Mouse (Mus musculus) CH12.LX (cell line): ENCODE measurements at regions not wholly inside any gene's neighbourhood (a gene's known extent, or its start where the extent isn't known, plus 50 kb on each side); places are given as distances from the start of the nearest gene placed in this dataset.

Experiments
- DNase-seq: peaks from one replicate; pipeline ENCODE4 v3.0.0-alpha.2; 2013; ENCODE audit errors: extremely low read depth
- H3K27ac ChIP-seq: 2 replicates; pipeline ENCODE4 v1.5.1; 2012; ENCODE audit warnings: low read depth, mild to moderate bottlenecking, control low read depth, moderate library complexity; ENCODE audit not compliant: insufficient read depth
- H3K27me3 ChIP-seq: replicated peaks from 2 replicates; pipeline ENCODE3; 2012; ENCODE audit warnings: inconsistent platforms
- H3K36me3 ChIP-seq, 2 experiments: replicated peaks in 1 of 2; 2 replicates each; pipeline versions ENCODE3 to v1.6.1; 2012; ENCODE audit warnings: inconsistent platforms in 1 of 2, low read length in 1 of 2, mild to moderate bottlenecking in 1 of 2, mixed read lengths in 1 of 2, moderate library complexity in 1 of 2; ENCODE audit not compliant: control insufficient read depth in 1 of 2, insufficient read depth in 1 of 2
- H3K4me1 ChIP-seq, 2 experiments: 2 replicates each; pipeline ENCODE4 v1.6.1; 2012; ENCODE audit warnings: inconsistent platforms in 1 of 2, moderate library complexity in 1 of 2; ENCODE audit not compliant: insufficient read depth in 2 of 2, control insufficient read depth in 1 of 2
- H3K4me2 ChIP-seq: 2 replicates; pipeline ENCODE4 v1.6.1; 2012; ENCODE audit warnings: low read depth, mild to moderate bottlenecking, control low read depth; ENCODE audit not compliant: poor library complexity, insufficient read depth, severe bottlenecking
- H3K4me3 ChIP-seq, 3 experiments: fragments of 150-350 bp in 1 of 3; sonication (generic) in 1 of 3; replicated peaks in 1 of 3; 2 replicates each; pipeline versions ENCODE3 to v1.5.1; 2011 to 2012; ENCODE audit warnings: low read depth in 2 of 3, low read length in 2 of 3, mild to moderate bottlenecking in 2 of 3, moderate library complexity in 2 of 3, control low read depth in 1 of 3, improper control_type of control experiment in 1 of 3, inconsistent platforms in 1 of 3, mixed read lengths in 1 of 3; ENCODE audit not compliant: poor library complexity in 1 of 3
- H3K79me2 ChIP-seq: replicated peaks from 2 replicates; pipeline ENCODE4 v1.6.1; 2012; ENCODE audit warnings: mild to moderate bottlenecking, moderate library complexity; ENCODE audit not compliant: control insufficient read depth, poor library complexity, insufficient read depth, severe bottlenecking; ENCODE audit errors: extremely low read depth
- H3K9ac ChIP-seq: 2 replicates; pipeline ENCODE4 v1.6.1; 2012; ENCODE audit warnings: low read depth, mild to moderate bottlenecking, control low read depth, moderate library complexity; ENCODE audit not compliant: insufficient read depth
- H3K9me3 ChIP-seq: replicated peaks from 2 replicates; pipeline ENCODE3; 2012; ENCODE audit warnings: low read length, inconsistent platforms, mixed read lengths
- BHLHE40 ChIP-seq: IDR thresholded peaks from 2 replicates; pipeline ENCODE4 v1.6.1; 2011; ENCODE audit warnings: mild to moderate bottlenecking, low read depth, low read length, improper control_type of control experiment
- CHD1 ChIP-seq: IDR thresholded peaks from 2 replicates; pipeline ENCODE4 v1.6.1; 2012; ENCODE audit warnings: low read depth, low read length, improper control_type of control experiment, inconsistent platforms
- ELF1 ChIP-seq: IDR thresholded peaks from 2 replicates; pipeline ENCODE4 v1.6.1; 2014; ENCODE audit warnings: low read depth, mild to moderate bottlenecking, inconsistent platforms, low read length, improper control_type of control experiment
- EP300 ChIP-seq: IDR thresholded peaks from 2 replicates; pipeline ENCODE4 v1.6.1; 2011; ENCODE audit warnings: low read length, improper control_type of control experiment
- IRF4 ChIP-seq: IDR thresholded peaks from 2 replicates; pipeline ENCODE4 v1.6.1; 2014; ENCODE audit warnings: low read depth, mild to moderate bottlenecking, inconsistent platforms, low read length, improper control_type of control experiment
- MAFK ChIP-seq: IDR thresholded peaks from 2 replicates; pipeline ENCODE4 v1.6.1; 2011; ENCODE audit warnings: low read length, improper control_type of control experiment; ENCODE audit not compliant: insufficient replicate concordance
- MAX ChIP-seq: IDR thresholded peaks from 2 replicates; pipeline ENCODE4 v1.6.1; 2011; ENCODE audit warnings: low read length, improper control_type of control experiment
- MAZ ChIP-seq: IDR thresholded peaks from 2 replicates; pipeline ENCODE4 v1.6.1; 2012; ENCODE audit warnings: low read depth, mild to moderate bottlenecking, inconsistent platforms, low read length, improper control_type of control experiment, moderate library complexity
- MEF2A ChIP-seq: IDR thresholded peaks from 2 replicates; pipeline ENCODE4 v1.6.1; 2014; ENCODE audit warnings: low read depth, mild to moderate bottlenecking, inconsistent platforms, low read length, improper control_type of control experiment, borderline replicate concordance
- MXI1 ChIP-seq: IDR thresholded peaks from 2 replicates; pipeline ENCODE4 v1.6.1; 2011; ENCODE audit warnings: mild to moderate bottlenecking, low read depth, low read length, improper control_type of control experiment
- MYC ChIP-seq: IDR thresholded peaks from 2 replicates; pipeline ENCODE4 v1.6.1; 2011; ENCODE audit warnings: low read depth, mild to moderate bottlenecking, improper control_type of control experiment, low read length
- NELFE ChIP-seq: IDR thresholded peaks from 2 replicates; pipeline ENCODE4 v1.6.1; 2011; ENCODE audit warnings: low read depth, low read length, improper control_type of control experiment
- PAX5 ChIP-seq: IDR thresholded peaks from 2 replicates; pipeline ENCODE4 v1.6.1; 2012; ENCODE audit warnings: low read length, inconsistent platforms, mixed read lengths
- POLR2A ChIP-seq: IDR thresholded peaks from 2 replicates; pipeline ENCODE4 v1.6.1; 2011; ENCODE audit warnings: low read depth, mild to moderate bottlenecking, improper control_type of control experiment, low read length
- POLR2AphosphoS2 ChIP-seq: IDR thresholded peaks from 2 replicates; pipeline ENCODE4 v1.6.1; 2011; ENCODE audit warnings: low read depth, low read length, improper control_type of control experiment
- RAD21 ChIP-seq: IDR thresholded peaks from 2 replicates; pipeline ENCODE4 v1.6.1; 2011; ENCODE audit warnings: low read depth, mild to moderate bottlenecking, low read length, improper control_type of control experiment, moderate library complexity
- RCOR1 ChIP-seq: conservative IDR thresholded peaks from 2 replicates; pipeline ENCODE4 v1.6.1; 2012; ENCODE audit warnings: low read depth, mild to moderate bottlenecking, inconsistent platforms, low read length, improper control_type of control experiment
- SMC3 ChIP-seq: IDR thresholded peaks from 2 replicates; pipeline ENCODE4 v1.6.1; 2011; ENCODE audit warnings: low read depth, low read length, improper control_type of control experiment
- TBP ChIP-seq: conservative IDR thresholded peaks from 2 replicates; pipeline ENCODE4 v1.6.1; 2011; ENCODE audit warnings: low read depth, low read length, improper control_type of control experiment
- UBTF ChIP-seq: IDR thresholded peaks from 2 replicates; pipeline ENCODE4 v1.6.1; 2012; ENCODE audit warnings: low read depth, mild to moderate bottlenecking, inconsistent platforms, low read length, improper control_type of control experiment, moderate library complexity
- USF1 ChIP-seq: IDR thresholded peaks from 2 replicates; pipeline ENCODE4 v1.6.1; 2014; ENCODE audit warnings: low read depth, mild to moderate bottlenecking, inconsistent platforms, low read length, improper control_type of control experiment
- ZC3H11A ChIP-seq: IDR thresholded peaks from 2 replicates; pipeline ENCODE4 v1.6.1; 2012; ENCODE audit warnings: low read depth, mild to moderate bottlenecking, inconsistent platforms, low read length, improper control_type of control experiment
- ZKSCAN1 ChIP-seq: IDR thresholded peaks from 2 replicates; pipeline ENCODE4 v1.6.1; 2012; ENCODE audit warnings: low read depth, inconsistent platforms, low read length, improper control_type of control experiment, borderline replicate concordance
- ZNF384 ChIP-seq: IDR thresholded peaks from 2 replicates; pipeline ENCODE4 v1.6.1; 2012; ENCODE audit warnings: low read depth, low read length, improper control_type of control experiment, inconsistent platforms
- dilution Hi-C: fragments of 300-500 bp; cut with MboI; formaldehyde crosslinking; loops from 2 replicates; pipeline ENCODE4 v1.14.3; 2020; ENCODE audit warnings: low sequenced_read_pairs; ENCODE audit not compliant: extremely low pct_unique_long_range_greater_than_20kb, extremely low pct_ligation_motif_present
- in situ Hi-C: fragments of 300-500 bp; cut with MboI; formaldehyde crosslinking; loops from 3 replicates; pipeline ENCODE4 v1.14.3; 2019; ENCODE audit warnings: low sequenced_read_pairs, low pct_ligation_motif_present, low pct_unique_long_range_greater_than_20kb, mixed read lengths

DNA sequence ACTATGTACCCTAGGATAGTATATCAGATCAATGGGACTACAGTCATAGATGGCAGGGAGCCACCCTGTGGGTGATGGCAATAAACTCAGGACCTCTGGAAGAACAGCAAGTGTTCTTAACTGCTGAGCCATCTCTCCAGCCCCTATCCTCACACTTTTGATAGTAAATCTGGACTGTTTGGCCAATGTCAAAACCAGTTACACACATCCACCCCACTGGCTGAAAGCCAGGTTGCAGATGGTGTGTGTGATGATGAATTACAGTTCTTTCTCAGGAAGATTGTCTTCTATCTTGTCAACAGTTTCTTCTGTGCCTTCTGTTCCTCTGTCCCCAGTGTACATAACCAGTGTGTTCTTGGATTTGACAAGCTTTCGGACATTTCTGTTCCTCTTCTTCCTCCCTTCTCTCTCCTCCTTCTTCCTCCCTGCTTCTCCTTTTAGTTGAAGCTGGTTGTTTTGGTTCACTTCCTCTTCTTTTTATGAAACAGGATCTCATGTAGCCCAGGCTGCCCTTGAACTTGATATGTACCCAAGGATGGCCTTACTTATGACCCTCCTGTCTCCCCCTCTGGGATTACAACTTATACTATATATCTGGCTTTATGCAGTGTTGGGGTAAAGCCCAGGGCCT, 143.3 kb upstream of the Eif4g2 start:
- Histone ChIP-seq H3K4me3 (no peak overlapping the region), H3K4me1 (peaks cover 0 to 5% of the 10 kb centered on the region in 2 experiments; a peak in 1 of 4 replicates), H3K4me2 (no peak overlapping the region), H3K79me2 (no peaks in the 10 kb centered on the region; the same call in 1 of the 2 replicates), H3K27me3 (no peaks in the 10 kb centered on the region), H3K9ac (no peak overlapping the region), H3K36me3 (no peaks in the 10 kb centered on the region), H3K27ac (no peak overlapping the region), H3K9me3 (peaks cover 3% of the 10 kb centered on the region)
- TF ChIP-seq ELF1, result no peak
- no peak for TF ChIP-seq MXI1
- no peak for TF ChIP-seq ZC3H11A
- TF ChIP-seq CHD1, result no peak
- no peak for TF ChIP-seq RAD21
- no peak for TF ChIP-seq MAX
- TF ChIP-seq MAFK, result no peak
- no peak for TF ChIP-seq IRF4
- no peak for TF ChIP-seq EP300
- no peak for TF ChIP-seq SMC3
- no peak for TF ChIP-seq USF1
- TF ChIP-seq BHLHE40, result no peak
- no peak for TF ChIP-seq UBTF
- no peak for TF ChIP-seq TBP
- TF ChIP-seq POLR2AphosphoS2, result no peak
- TF ChIP-seq ZKSCAN1, result no peak
- no peak for TF ChIP-seq MYC
- no peak for TF ChIP-seq PAX5
- no peak for TF ChIP-seq MAZ
- dilution Hi-C loops (no loop called here), in situ Hi-C loops (no loop called here)
- DNase-seq, result no peak

DNA sequence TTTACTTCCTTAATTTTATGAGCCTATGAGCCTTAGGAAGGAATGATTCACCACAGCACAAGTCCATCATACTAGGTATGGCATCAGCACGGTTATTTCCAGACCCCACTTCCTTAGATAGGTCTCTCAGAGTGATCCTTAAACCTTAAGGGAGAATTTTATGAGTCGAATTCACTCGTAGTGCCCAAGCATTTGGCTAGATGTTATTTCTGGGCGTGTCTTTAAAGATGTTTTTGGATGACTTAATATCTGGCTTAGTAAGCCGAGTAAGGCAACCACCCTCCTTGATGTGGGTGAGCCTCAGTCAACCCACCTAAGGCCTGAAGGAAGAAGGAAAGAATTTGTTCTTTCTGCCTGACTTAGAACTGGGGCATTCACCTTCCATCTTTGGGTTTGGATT, 132.8 kb upstream of the Eif4g2 start:
- no peak for DNase-seq
- no peak overlapping the region for H3K4me2 ChIP-seq
- H3K27me3 ChIP-seq, result no peaks in the 10 kb centered on the region
- dilution Hi-C loops (no loop called here), in situ Hi-C loops (no loop called here)
- peaks cover 0 to 11% of the 10 kb centered on the region in 2 experiments; a peak in 1 of 4 replicates for H3K4me1 ChIP-seq
- no peaks in the 10 kb centered on the region for H3K79me2 ChIP-seq
- no peaks in the 10 kb centered on the region for H3K36me3 ChIP-seq
- no peak overlapping the region for H3K4me3 ChIP-seq
- H3K9ac ChIP-seq, result no peak overlapping the region
- H3K9me3 ChIP-seq, result peaks cover 3% of the 10 kb centered on the region
- no peak for TF ChIP-seq MAZ
- TF ChIP-seq MXI1, result no peak
- TF ChIP-seq RCOR1, result no peak
- no peak for TF ChIP-seq MAX
- TF ChIP-seq MYC, result no peak
- TF ChIP-seq PAX5, result no peak
- no peak for TF ChIP-seq ZNF384
- TF ChIP-seq NELFE, result no peak
- TF ChIP-seq ELF1, result no peak
- no peak for TF ChIP-seq MAFK
- TF ChIP-seq EP300, result no peak
- TF ChIP-seq ZC3H11A, result no peak
- TF ChIP-seq CHD1, result no peak
- TF ChIP-seq POLR2A, result no peak
- no peak for TF ChIP-seq MEF2A
- TF ChIP-seq, all 38 proteins: peak for 0
- H3K27ac ChIP-seq, result no peak overlapping the region
